Mouse (Mus musculus): ENCODE results near the gene Zcchc17. TPM values are rescaled to one million over a fixed set of nuclear protein-coding genes. Genes with fewer than 3 reads are reported as not detected.

Gene Zcchc17
- polyA plus RNA-seq, 1 experiment from 2014 or later, result 50.4 TPM

DNA sequence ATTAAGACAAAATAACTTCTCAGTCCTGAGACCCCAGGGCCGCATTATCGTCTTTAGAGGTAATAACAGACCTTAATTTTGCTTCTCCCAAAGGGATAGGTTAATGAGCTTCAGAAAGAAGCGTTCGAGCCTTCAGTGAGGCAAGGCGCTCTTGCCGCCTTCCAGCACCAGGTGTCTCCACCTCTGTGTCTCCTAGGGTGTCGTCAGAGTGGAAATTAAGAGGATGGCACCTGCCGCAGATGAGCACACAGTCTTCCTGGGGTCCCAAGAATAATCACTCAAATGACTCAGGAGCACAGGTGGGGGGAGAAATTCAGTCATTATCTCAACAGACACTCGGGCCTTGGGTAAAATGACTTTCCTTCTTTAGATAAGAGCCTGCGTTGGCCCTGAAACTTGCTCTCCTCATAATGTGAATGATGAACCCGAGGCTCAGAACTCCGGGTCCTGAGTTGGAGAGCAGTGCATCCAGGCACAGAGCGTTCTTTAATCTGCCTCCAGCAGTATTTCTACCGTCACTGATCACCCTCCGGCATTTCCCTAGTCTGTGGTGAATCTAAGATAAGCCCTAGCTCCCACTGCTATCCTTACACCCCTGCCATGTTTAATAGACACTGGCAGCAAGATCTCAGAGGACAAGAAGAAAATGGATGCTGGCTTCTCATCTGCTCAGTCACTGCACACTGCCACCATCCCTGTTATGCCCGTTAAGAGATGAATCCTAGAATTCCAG, 8.9 kb downstream of the Zcchc17 start:
- H3K4me2 ChIP-seq (replicated peaks; ENCODE audit: low read depth), result no peak overlapping the region
- ATAC-seq (ENCODE audit: low FRiP score, low TSS enrichment), result no peak
- TF ChIP-seq EP300 (optimal IDR thresholded peaks at IDR 0.05), result no peak
- 0 out of 2 replicates have a peak, but pooled peaks have one; percentile 12 for TF ChIP-seq CTCF (IDR thresholded peaks at IDR 0.05; ENCODE audit: low read depth)
- H3K4me3 ChIP-seq (ENCODE audit: low read depth, low read length), result no peak overlapping the region
- H3K36me3 ChIP-seq (ENCODE audit: control insufficient read depth, insufficient read depth, low read length), result peaks cover 9% of the 10 kb centered on the region; the same call in 1 of the 2 replicates
- no peak overlapping the region for H3K27ac ChIP-seq (replicated peaks)
- WGBS, result 87% methylated on average over 16 of the region's 16 CpGs
- H3K27me3 ChIP-seq (ENCODE audit: control insufficient read depth, insufficient read depth, low read length), result no peaks in the 10 kb centered on the region
- H3K9ac ChIP-seq (ENCODE audit: low read length), result no peak overlapping the region
- no peaks in the 10 kb centered on the region for H3K9me3 ChIP-seq (ENCODE audit: control insufficient read depth, low read length)
- no peak for DNase-seq (ENCODE audit: low spot score)
- no peaks in the 10 kb centered on the region for H3K4me1 ChIP-seq (replicated peaks; ENCODE audit: control insufficient read depth, insufficient read depth)

DNA sequence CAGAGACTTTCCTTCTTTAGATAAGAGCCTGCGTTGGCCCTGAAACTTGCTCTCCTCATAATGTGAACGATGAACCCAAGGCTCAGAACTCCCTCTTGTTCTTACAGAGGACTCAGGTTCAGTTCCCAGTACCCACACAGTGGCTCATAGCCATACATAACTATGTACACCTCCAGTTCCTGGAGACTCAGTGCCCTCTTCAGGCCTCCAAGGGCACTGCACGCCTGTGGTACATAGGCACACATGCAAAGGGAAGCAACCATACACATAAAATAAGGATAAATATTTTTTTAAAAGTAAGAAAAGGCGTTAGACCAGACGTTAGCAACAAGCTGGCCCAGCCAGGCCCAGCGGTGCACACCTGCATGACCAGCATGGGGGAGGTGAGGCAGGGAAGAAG, 10.1 kb downstream of the Zcchc17 start:
- TF ChIP-seq EP300 (optimal IDR thresholded peaks at IDR 0.05) (no peak), CTCF (IDR thresholded peaks at IDR 0.05; ENCODE audit: low read depth) (peak; percentile 51)

DNA sequence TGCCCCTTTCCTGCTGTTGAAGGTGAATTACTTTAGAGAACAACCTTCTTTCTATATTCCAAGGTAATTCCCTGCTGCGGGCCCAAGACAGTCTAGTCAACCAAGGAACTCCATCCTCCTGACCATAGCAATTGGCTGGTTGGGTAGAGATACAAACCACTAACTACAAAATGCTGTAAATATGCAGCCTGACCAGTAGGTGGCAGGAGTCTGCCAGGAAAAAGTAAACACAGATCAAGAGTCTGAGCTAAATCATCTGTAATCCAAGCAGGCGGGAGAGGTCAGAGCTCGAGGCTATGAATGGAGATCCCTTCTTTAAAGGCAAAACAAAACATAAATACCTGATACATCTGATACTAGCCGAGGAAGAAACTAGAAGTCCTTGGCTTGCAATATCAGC, 18.1 kb downstream of the Zcchc17 start:
- WGBS, result 22% methylated on average over 4 of the region's 4 CpGs
- H3K4me3 ChIP-seq (ENCODE audit: low read depth, low read length), result no peak overlapping the region
- no peaks in the 10 kb centered on the region for H3K27me3 ChIP-seq (ENCODE audit: control insufficient read depth, insufficient read depth, low read length)
- peak; percentile 63 for DNase-seq (ENCODE audit: low spot score)
- H3K4me2 ChIP-seq (replicated peaks; ENCODE audit: low read depth), result no peak overlapping the region
- H3K4me1 ChIP-seq (replicated peaks; ENCODE audit: control insufficient read depth, insufficient read depth), result no peaks in the 10 kb centered on the region
- no peak overlapping the region for H3K27ac ChIP-seq (replicated peaks)
- ATAC-seq (ENCODE audit: low FRiP score, low TSS enrichment), result 0 out of 2 replicates have a peak, but pooled peaks have one; percentile 40
- TF ChIP-seq CTCF (IDR thresholded peaks at IDR 0.05; ENCODE audit: low read depth) (peak; percentile 93), EP300 (optimal IDR thresholded peaks at IDR 0.05) (no peak)
- H3K36me3 ChIP-seq (ENCODE audit: control insufficient read depth, insufficient read depth, low read length), result peaks cover 6% of the 10 kb centered on the region
- H3K9me3 ChIP-seq (ENCODE audit: control insufficient read depth, low read length), result no peaks in the 10 kb centered on the region
- no peak overlapping the region for H3K9ac ChIP-seq (ENCODE audit: low read length)

More for the DNA sequence above, 10.1 kb downstream of the Zcchc17 start:
- ATAC-seq (ENCODE audit: low FRiP score, low TSS enrichment), result no peak
- WGBS, result 92% methylated on average over 6 of the region's 6 CpGs
- no peak overlapping the region for H3K4me3 ChIP-seq (ENCODE audit: low read depth, low read length)
- H3K4me2 ChIP-seq (replicated peaks; ENCODE audit: low read depth), result no peak overlapping the region
- H3K9me3 ChIP-seq (ENCODE audit: control insufficient read depth, low read length), result no peaks in the 10 kb centered on the region
- no peak for DNase-seq (ENCODE audit: low spot score)
- H3K27ac ChIP-seq (replicated peaks), result no peak overlapping the region
- H3K27me3 ChIP-seq (ENCODE audit: control insufficient read depth, insufficient read depth, low read length), result no peaks in the 10 kb centered on the region
- peaks cover 9% of the 10 kb centered on the region; the same call in 1 of the 2 replicates for H3K36me3 ChIP-seq (ENCODE audit: control insufficient read depth, insufficient read depth, low read length)
- no peak overlapping the region for H3K9ac ChIP-seq (ENCODE audit: low read length)
- no peaks in the 10 kb centered on the region for H3K4me1 ChIP-seq (replicated peaks; ENCODE audit: control insufficient read depth, insufficient read depth)

DNA sequence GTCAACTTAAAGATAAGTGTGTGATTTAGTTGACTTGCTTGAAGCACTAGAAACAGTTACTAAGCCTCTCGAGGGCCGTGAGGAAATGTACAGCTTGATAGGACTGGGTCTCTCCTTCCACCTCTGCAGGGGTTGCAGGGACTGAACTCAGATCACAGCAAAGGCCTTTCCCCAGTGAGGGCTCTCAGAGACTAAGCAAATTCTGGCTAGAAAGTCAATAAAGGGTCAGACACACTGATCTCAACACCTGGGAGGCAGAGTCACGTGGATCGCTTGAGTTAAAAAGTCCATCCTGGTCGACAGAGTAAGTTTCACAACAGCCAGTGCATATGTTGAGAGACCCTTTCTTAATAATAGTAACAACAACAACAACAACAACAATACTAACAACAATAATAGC, 23.9 kb downstream of the Zcchc17 start:
- Histone ChIP-seq H3K4me3 (ENCODE audit: low read depth, low read length) (no peak overlapping the region), H3K9ac (ENCODE audit: low read length) (no peak overlapping the region), H3K4me2 (replicated peaks; ENCODE audit: low read depth) (no peak overlapping the region), H3K36me3 (ENCODE audit: control insufficient read depth, insufficient read depth, low read length) (peaks cover 9% of the 10 kb centered on the region), H3K4me1 (replicated peaks; ENCODE audit: control insufficient read depth, insufficient read depth) (no peaks in the 10 kb centered on the region), H3K9me3 (ENCODE audit: control insufficient read depth, low read length) (no peaks in the 10 kb centered on the region), H3K27me3 (ENCODE audit: control insufficient read depth, insufficient read depth, low read length) (no peaks in the 10 kb centered on the region), H3K27ac (replicated peaks) (no peak overlapping the region)
- 66% methylated on average over 5 of the region's 5 CpGs for WGBS
- TF ChIP-seq CTCF (IDR thresholded peaks at IDR 0.05; ENCODE audit: low read depth) (no peak), EP300 (optimal IDR thresholded peaks at IDR 0.05) (no peak)
- ATAC-seq (ENCODE audit: low FRiP score, low TSS enrichment) (no peak), DNase-seq (ENCODE audit: low spot score) (no peak)

DNA sequence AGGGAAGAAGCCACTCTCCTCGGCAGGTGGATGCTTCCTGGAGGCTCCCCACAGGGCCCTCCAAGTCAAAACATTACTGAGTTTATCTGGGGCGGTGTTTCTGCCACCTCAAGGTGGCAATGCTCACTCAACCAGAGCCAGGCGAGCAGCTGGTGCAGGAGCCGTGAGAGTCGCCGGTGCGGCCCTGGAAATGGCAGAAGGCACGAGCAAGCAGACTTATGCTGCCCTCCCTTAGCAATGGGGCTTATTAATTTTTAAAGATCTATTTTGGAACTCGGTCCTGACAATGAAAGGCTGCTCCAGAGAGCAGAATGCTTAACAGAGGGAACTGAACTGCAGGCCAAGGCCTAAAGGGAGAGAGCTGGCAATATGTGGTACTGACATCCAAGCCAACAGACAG, 32.4 kb downstream of the Zcchc17 start:
- no peaks in the 10 kb centered on the region for H3K27me3 ChIP-seq (ENCODE audit: control insufficient read depth, insufficient read depth, low read length)
- no peak overlapping the region for H3K9ac ChIP-seq (ENCODE audit: low read length)
- TF ChIP-seq EP300 (optimal IDR thresholded peaks at IDR 0.05) (no peak), CTCF (IDR thresholded peaks at IDR 0.05; ENCODE audit: low read depth) (no peak)
- peaks cover 14% of the 10 kb centered on the region for H3K36me3 ChIP-seq (ENCODE audit: control insufficient read depth, insufficient read depth, low read length)
- no peak overlapping the region for H3K4me3 ChIP-seq (ENCODE audit: low read depth, low read length)
- no peaks in the 10 kb centered on the region for H3K9me3 ChIP-seq (ENCODE audit: control insufficient read depth, low read length)
- no peak overlapping the region for H3K4me2 ChIP-seq (replicated peaks; ENCODE audit: low read depth)
- WGBS, result 88% methylated on average over 9 of the region's 9 CpGs
- H3K27ac ChIP-seq (replicated peaks), result no peak overlapping the region
- DNase-seq (ENCODE audit: low spot score) (no peak), ATAC-seq (ENCODE audit: low FRiP score, low TSS enrichment) (no peak)
- H3K4me1 ChIP-seq (replicated peaks; ENCODE audit: control insufficient read depth, insufficient read depth), result no peaks in the 10 kb centered on the region

DNA sequence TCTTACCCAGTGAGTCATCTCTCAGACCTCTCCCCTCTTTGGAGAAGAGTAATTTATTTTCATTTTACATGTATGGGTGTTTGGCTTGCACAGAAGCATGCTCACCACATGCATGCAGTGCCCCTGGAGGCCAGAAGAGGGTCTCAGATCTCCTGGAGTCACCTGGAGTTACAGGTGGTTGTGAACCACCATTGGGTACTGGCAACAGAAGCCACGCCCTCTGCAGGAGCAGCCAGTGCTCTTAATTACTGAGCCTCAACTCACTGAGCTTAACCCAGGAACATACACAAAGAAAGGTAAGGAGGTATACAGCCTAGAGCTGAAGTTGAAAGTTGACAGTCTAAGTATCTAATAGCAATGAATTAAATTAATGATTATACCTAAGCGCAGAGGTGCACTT, 34.3 kb downstream of the Zcchc17 start:
- Histone ChIP-seq H3K27me3 (ENCODE audit: control insufficient read depth, insufficient read depth, low read length) (no peaks in the 10 kb centered on the region), H3K9me3 (ENCODE audit: control insufficient read depth, low read length) (no peaks in the 10 kb centered on the region), H3K9ac (ENCODE audit: low read length) (no peak overlapping the region), H3K27ac (replicated peaks) (no peak overlapping the region), H3K36me3 (ENCODE audit: control insufficient read depth, insufficient read depth, low read length) (peaks cover 18% of the 10 kb centered on the region), H3K4me3 (ENCODE audit: low read depth, low read length) (no peak overlapping the region), H3K4me1 (replicated peaks; ENCODE audit: control insufficient read depth, insufficient read depth) (no peaks in the 10 kb centered on the region), H3K4me2 (replicated peaks; ENCODE audit: low read depth) (no peak overlapping the region)
- DNase-seq (ENCODE audit: low spot score) (no peak), ATAC-seq (ENCODE audit: low FRiP score, low TSS enrichment) (no peak)
- WGBS, result 96% methylated on average over 2 of the region's 2 CpGs
- TF ChIP-seq EP300 (optimal IDR thresholded peaks at IDR 0.05) (no peak), CTCF (IDR thresholded peaks at IDR 0.05; ENCODE audit: low read depth) (peak; percentile 12; the same call in 1 of the 2 replicates)
